Comparison of ENCODE assay signal across 9 mouse cellular contexts in the genomic region with DNA sequence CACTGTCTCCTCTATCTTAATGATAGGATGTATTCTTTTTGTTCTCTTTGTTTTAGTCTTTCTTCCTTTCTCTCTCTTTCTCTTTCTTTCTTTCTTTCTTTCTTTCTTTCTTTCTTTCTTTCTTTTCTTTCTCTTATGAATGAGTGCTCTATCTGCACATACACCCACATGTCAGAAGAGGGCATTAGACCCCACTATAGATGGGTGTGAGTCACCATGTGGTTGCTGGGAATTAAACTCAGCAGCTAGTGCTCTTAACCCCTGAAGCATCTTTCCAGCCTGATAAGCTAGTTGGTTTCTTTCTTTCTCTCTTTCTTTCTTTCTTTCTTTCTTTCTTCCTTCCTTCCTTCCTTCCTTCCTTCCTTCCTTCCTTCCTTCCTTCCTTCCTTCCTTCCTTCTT. TPM values are rescaled to one million over a fixed set of nuclear protein-coding genes. Genes with fewer than 3 reads are reported as not detected.
A peak's percentile ranks its signal among the peaks of the same experiment; 100 is the strongest.
DNase-seq lines count a peak whose midpoint lies in the region; ATAC-seq and TF ChIP-seq lines count a peak whose summit lies in the region.
"Not testable (repeated sequence)": the region's sequence is repeated elsewhere in the genome, so short reads cannot be mapped to it uniquely, and the experiment has no call there.
"Had no signal": no experiment of that assay in that cellular context is flagged by ENCODE, and none has a peak within 500 bp of the region (broad histone marks: within the 10 kb centered on the region; RNA-seq: fewer than 3 reads in every experiment).

No protein-coding gene starts in this region.

- not testable (repeated sequence) for TF ChIP-seq POLR2A in CH12.LX (IDR thresholded peaks at IDR 0.05; ENCODE audit: low read depth, low read length)

- H3K36me3 ChIP-seq in CH12.LX (replicated peaks in 1 of 2; ENCODE audit: control insufficient read depth in 1 of 2, insufficient read depth in 1 of 2, low read length in 1 of 2) = peaks cover 0 to 28% of the 10 kb centered on the region in 2 experiments
- not testable (repeated sequence) for H3K36me3 ChIP-seq in intestine, postnatal 0 days (ENCODE audit: control insufficient read depth, insufficient read depth); liver, embryonic 14.5 days (replicated peaks; ENCODE audit: control insufficient read depth, insufficient read depth, low read depth); lung, postnatal 0 days (ENCODE audit: insufficient read depth, low read length)

- not testable (repeated sequence) for ATAC-seq in intestine, postnatal 0 days; liver, embryonic 14.5 days (ENCODE audit: insufficient read depth); lung, postnatal 0 days
- ATAC-seq in megakaryocyte-erythroid progenitor cell, adult 5-6 weeks (replicated peaks; ENCODE audit: low FRiP score, low TSS enrichment, poor library complexity, severe bottlenecking) = 0 out of 2 replicates have a peak, but pooled peaks have one; percentile 61

- peak; percentile 28 for TF ChIP-seq RAD21 in CH12.LX (IDR thresholded peaks at IDR 0.05; ENCODE audit: low read depth, low read length)

- TF ChIP-seq EP300 in CH12.LX (IDR thresholded peaks at IDR 0.05; ENCODE audit: low read length); liver, embryonic 14.5 days (IDR thresholded peaks at IDR 0.05; ENCODE audit: low read depth); lung, postnatal 0 days (IDR thresholded peaks at IDR 0.05): not testable (repeated sequence)

- peaks cover 15% of the 10 kb centered on the region; the same call in 1 of the 2 replicates for H3K79me2 ChIP-seq in CH12.LX (replicated peaks; ENCODE audit: control insufficient read depth, extremely low read depth, insufficient read depth, poor library complexity, severe bottlenecking)

- not testable (repeated sequence) for H3K27ac ChIP-seq in CH12.LX (ENCODE audit: insufficient read depth, low read depth); intestine, postnatal 0 days (ENCODE audit: low read depth, low read length); liver, embryonic 14.5 days; lung, postnatal 0 days (ENCODE audit: low read length)

- not testable (repeated sequence) for H3K9ac ChIP-seq in CH12.LX (ENCODE audit: insufficient read depth, low read depth); intestine, postnatal 0 days (ENCODE audit: low read depth, low read length); liver, embryonic 14.5 days (replicated peaks); lung, postnatal 0 days (replicated peaks; ENCODE audit: low read depth)

- dilution Hi-C loops in CH12.LX (cut with MboI; ENCODE audit: extremely low pct_ligation_motif_present, extremely low pct_unique_long_range_greater_than_20kb, low sequenced_read_pairs) = not testable (repeated sequence)

- peaks cover 0 to 25% of the 10 kb centered on the region in 2 experiments; a peak in 2 of 4 replicates for H3K4me1 ChIP-seq in CH12.LX (ENCODE audit: control insufficient read depth in 1 of 2, insufficient read depth in 2 of 2)
- not testable (repeated sequence) for H3K4me1 ChIP-seq in intestine, postnatal 0 days (replicated peaks; ENCODE audit: control insufficient read depth, insufficient read depth, low read length); liver, embryonic 14.5 days (replicated peaks; ENCODE audit: control insufficient read depth in 2 of 2, insufficient read depth in 2 of 2, low read length in 1 of 2); lung, postnatal 0 days (ENCODE audit: insufficient read depth, low read depth, low read length)

- not testable (repeated sequence) for H3K27me3 ChIP-seq in CH12.LX (replicated peaks); intestine, postnatal 0 days (replicated peaks; ENCODE audit: control insufficient read depth, insufficient read depth, low read length); liver, embryonic 14.5 days (ENCODE audit: control insufficient read depth, insufficient read depth, low read length); lung, postnatal 0 days (replicated peaks; ENCODE audit: insufficient read depth, low read length)

- peak in 1 of 2 experiments; percentile 46; a peak in 2 of 4 replicates for TF ChIP-seq CTCF in CH12.LX (conservative IDR thresholded peaks at IDR 0.05 in 1 of 2, IDR thresholded peaks at IDR 0.05 in 1 of 2; ENCODE audit: low read depth in 2 of 2, low read length in 2 of 2)
- TF ChIP-seq CTCF in intestine, postnatal 0 days (IDR thresholded peaks at IDR 0.05; ENCODE audit: low read depth) = peak; percentile 18; the same call in 1 of the 2 replicates
- TF ChIP-seq CTCF in liver, embryonic 14.5 days (IDR thresholded peaks at IDR 0.05; ENCODE audit: low read depth) = peak; percentile 21; the same call in 1 of the 2 replicates
- TF ChIP-seq CTCF in lung, postnatal 0 days (IDR thresholded peaks at IDR 0.05) = peak; percentile 17; the same call in 1 of the 2 replicates

- not testable (repeated sequence) for H3K4me2 ChIP-seq in CH12.LX (ENCODE audit: insufficient read depth, low read depth, poor library complexity, severe bottlenecking); intestine, postnatal 0 days (replicated peaks; ENCODE audit: low read depth); liver, embryonic 14.5 days (ENCODE audit: low read depth); lung, postnatal 0 days (replicated peaks; ENCODE audit: low read depth, low read length)

- in situ Hi-C loops in CH12.LX (cut with MboI; ENCODE audit: low pct_ligation_motif_present, low pct_unique_long_range_greater_than_20kb, low sequenced_read_pairs) = not testable (repeated sequence)

- DNase-seq in 416B (ENCODE audit: low read depth) (peak; percentile 71), NIH3T3 (ENCODE audit: low read depth) (peak; percentile 41)
- not testable (repeated sequence) for DNase-seq in CH12.LX (ENCODE audit: extremely low read depth); liver, embryonic 14.5 days (ENCODE audit: low read depth in 3 of 3, low spot score in 3 of 3); lung, postnatal 0 days (ENCODE audit: low spot score)
- DNase-seq in brain, adult 2 months (ENCODE audit: low read depth, low spot score) = peak; percentile 15

- not testable (repeated sequence) for H3K9me3 ChIP-seq in CH12.LX (replicated peaks; ENCODE audit: low read length); intestine, postnatal 0 days (ENCODE audit: control insufficient read depth); liver, embryonic 14.5 days (ENCODE audit: control insufficient read depth, low read length); lung, postnatal 0 days (ENCODE audit: low read length)

- not testable (repeated sequence) for H3K4me3 ChIP-seq in CH12.LX (replicated peaks in 1 of 3; ENCODE audit: low read depth in 2 of 3, low read length in 2 of 3, poor library complexity in 1 of 3); intestine, postnatal 0 days (ENCODE audit: low read depth, low read length); liver, embryonic 14.5 days (ENCODE audit: insufficient read depth in 1 of 2, low read depth in 2 of 2, low read length in 2 of 2); lung, postnatal 0 days (ENCODE audit: low read depth, low read length)

RNA-seq across cellular contexts. Expression of gene Rnf115, which starts 12.8 kb away (rescaled TPM):
- total RNA-seq in CH12.LX (2012; rRNA removed) (25.8 and 28.5 TPM in 2 replicates), CH12.LX (2014; rRNA removed) (79.3 and 83.5 TPM in 2 replicates)
- 61.1 and 64.7 TPM in 2 replicates for polyA plus RNA-seq in CH12.LX (2012; ENCODE audit: insufficient read length, low read depth)
- 58.7 and 61.6 TPM in 2 replicates for polyA plus RNA-seq in intestine, postnatal 0 days (2015; fragmentation: Nextera tagmentation; extraction: Ambion mirVana)
- 9.6 and 12.4 TPM in 2 replicates for polyA plus RNA-seq in liver, embryonic 14.5 days (2012; rRNA removed)
- 28.2 and 33.0 TPM in 2 replicates for polyA plus RNA-seq in liver, embryonic 14.5 days (2014; fragmentation: Nextera tagmentation; extraction: Ambion mirVana)
- 42.8 and 43.3 TPM in 2 replicates for polyA plus RNA-seq in lung, postnatal 0 days (2015; fragmentation: Nextera tagmentation; extraction: Ambion mirVana)
- total RNA-seq in megakaryocyte-erythroid progenitor cell, adult 5-6 weeks (2014; fragmentation: Nextera tagmentation) = 35.3 and 40.0 TPM in 2 replicates
- total RNA-seq in megakaryocyte-erythroid progenitor cell, adult 5-6 weeks (2017) = 51.7 and 74.3 TPM in 2 replicates

RNA-seq across cellular contexts. Expression of gene Polr3c, which starts 12.9 kb away (rescaled TPM):
- 31.6 and 34.5 TPM in 2 replicates for total RNA-seq in CH12.LX (2012; rRNA removed)
- 14.6 and 18.1 TPM in 2 replicates for total RNA-seq in CH12.LX (2014; rRNA removed)
- 78.3 and 79.5 TPM in 2 replicates for polyA plus RNA-seq in CH12.LX (2012; ENCODE audit: insufficient read length, low read depth)
- polyA plus RNA-seq in intestine, postnatal 0 days (2015; fragmentation: Nextera tagmentation; extraction: Ambion mirVana) = 19.7 and 20.5 TPM in 2 replicates
- polyA plus RNA-seq in liver, embryonic 14.5 days (2012; rRNA removed) = 15.4 and 21.6 TPM in 2 replicates
- 14.5 and 14.6 TPM in 2 replicates for polyA plus RNA-seq in liver, embryonic 14.5 days (2014; fragmentation: Nextera tagmentation; extraction: Ambion mirVana)
- polyA plus RNA-seq in lung, postnatal 0 days (2015; fragmentation: Nextera tagmentation; extraction: Ambion mirVana) = 17.9 and 19.2 TPM in 2 replicates
- 37.2 and 41.7 TPM in 2 replicates for total RNA-seq in megakaryocyte-erythroid progenitor cell, adult 5-6 weeks (2014; fragmentation: Nextera tagmentation)
- total RNA-seq in megakaryocyte-erythroid progenitor cell, adult 5-6 weeks (2017) = 17.6 and 28.0 TPM in 2 replicates

RNA-seq across cellular contexts. Expression of gene Nudt17, which starts 31.9 kb away (rescaled TPM):
- total RNA-seq in CH12.LX (2012; rRNA removed) (0.84 and 1.0 TPM in 2 replicates), CH12.LX (2014; rRNA removed) (0.21 and 0.39 TPM in 2 replicates)
- polyA plus RNA-seq in CH12.LX (2012; ENCODE audit: insufficient read length, low read depth) = 1.1 and 1.9 TPM in 2 replicates
- 2.2 and 2.8 TPM in 2 replicates for polyA plus RNA-seq in intestine, postnatal 0 days (2015; fragmentation: Nextera tagmentation; extraction: Ambion mirVana)
- polyA plus RNA-seq in liver, embryonic 14.5 days (2012; rRNA removed) = 0.62 and 0.65 TPM in 2 replicates
- polyA plus RNA-seq in liver, embryonic 14.5 days (2014; fragmentation: Nextera tagmentation; extraction: Ambion mirVana) = 1.4 and 1.5 TPM in 2 replicates
- 5.3 and 5.8 TPM in 2 replicates for polyA plus RNA-seq in lung, postnatal 0 days (2015; fragmentation: Nextera tagmentation; extraction: Ambion mirVana)
- total RNA-seq in megakaryocyte-erythroid progenitor cell, adult 5-6 weeks (2014; fragmentation: Nextera tagmentation) = not detected in 2 replicates
- not detected in 2 replicates for total RNA-seq in megakaryocyte-erythroid progenitor cell, adult 5-6 weeks (2017)
- total RNA-seq: common myeloid progenitor, adult 5-6 weeks had no signal

RNA-seq across cellular contexts. Expression of gene Pias3, which starts 44.1 kb away (rescaled TPM):
- total RNA-seq in CH12.LX (2012; rRNA removed) (10.2 and 13.1 TPM in 2 replicates), CH12.LX (2014; rRNA removed) (5.9 and 6.3 TPM in 2 replicates)
- 20.2 and 21.4 TPM in 2 replicates for polyA plus RNA-seq in CH12.LX (2012; ENCODE audit: insufficient read length, low read depth)
- polyA plus RNA-seq in intestine, postnatal 0 days (2015; fragmentation: Nextera tagmentation; extraction: Ambion mirVana) = 15.2 and 16.1 TPM in 2 replicates
- 5.1 and 5.7 TPM in 2 replicates for polyA plus RNA-seq in liver, embryonic 14.5 days (2012; rRNA removed)
- polyA plus RNA-seq in liver, embryonic 14.5 days (2014; fragmentation: Nextera tagmentation; extraction: Ambion mirVana) = 3.6 and 4.1 TPM in 2 replicates
- polyA plus RNA-seq in lung, postnatal 0 days (2015; fragmentation: Nextera tagmentation; extraction: Ambion mirVana) = 26.9 and 31.1 TPM in 2 replicates
- total RNA-seq in megakaryocyte-erythroid progenitor cell, adult 5-6 weeks (2014; fragmentation: Nextera tagmentation) = 11.0 and 14.2 TPM in 2 replicates
- 1.7 and 2.9 TPM in 2 replicates for total RNA-seq in megakaryocyte-erythroid progenitor cell, adult 5-6 weeks (2017)
